Mouse (Mus musculus): Measurements from ENCODE around the gene Usp9x. TPM values are rescaled to one million over a fixed set of nuclear protein-coding genes. Genes with fewer than 3 reads are reported as not detected.

Gene Usp9x
- total RNA-seq, 2 experiments from 2014 or later = 52.8 to 61.0 TPM

DNA sequence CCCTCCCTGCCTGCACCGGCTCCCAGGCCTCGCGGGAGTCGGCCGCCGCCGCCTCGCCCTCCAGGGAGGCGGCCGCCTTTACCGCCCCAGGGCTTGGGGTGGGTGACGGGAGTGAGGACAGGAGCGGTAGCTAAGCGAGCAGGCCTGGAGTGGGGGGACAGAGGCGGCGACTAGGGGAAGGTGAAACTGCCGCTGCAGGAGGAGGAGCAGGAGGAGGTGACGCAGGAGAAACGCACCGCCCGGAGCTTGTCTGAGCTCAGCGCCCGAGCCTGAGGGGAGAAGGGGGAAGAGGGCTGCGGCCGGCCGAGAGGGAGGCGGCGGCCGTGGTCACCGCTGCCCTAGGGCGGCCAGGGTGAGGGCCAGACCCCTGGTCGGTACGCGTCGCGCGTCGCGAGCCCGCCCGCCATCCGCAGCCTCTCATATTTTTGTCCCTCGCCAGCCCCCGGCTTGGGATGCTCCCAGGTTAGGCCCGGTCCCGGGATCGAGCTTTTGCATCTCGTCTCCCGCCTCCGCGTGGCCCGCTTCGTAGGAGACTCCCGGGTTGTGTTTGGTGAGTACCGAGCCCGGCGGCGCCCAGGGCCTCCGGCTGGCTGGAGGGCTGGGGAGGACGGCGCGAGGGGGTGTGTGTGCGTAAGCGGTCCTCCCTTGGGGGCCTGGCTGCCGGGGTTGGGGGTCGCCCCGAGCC, 620 bp downstream of the Usp9x start:
- peak; percentile 67 for ATAC-seq (replicated peaks; ENCODE audit: low FRiP score, poor library complexity, severe bottlenecking)

DNA sequence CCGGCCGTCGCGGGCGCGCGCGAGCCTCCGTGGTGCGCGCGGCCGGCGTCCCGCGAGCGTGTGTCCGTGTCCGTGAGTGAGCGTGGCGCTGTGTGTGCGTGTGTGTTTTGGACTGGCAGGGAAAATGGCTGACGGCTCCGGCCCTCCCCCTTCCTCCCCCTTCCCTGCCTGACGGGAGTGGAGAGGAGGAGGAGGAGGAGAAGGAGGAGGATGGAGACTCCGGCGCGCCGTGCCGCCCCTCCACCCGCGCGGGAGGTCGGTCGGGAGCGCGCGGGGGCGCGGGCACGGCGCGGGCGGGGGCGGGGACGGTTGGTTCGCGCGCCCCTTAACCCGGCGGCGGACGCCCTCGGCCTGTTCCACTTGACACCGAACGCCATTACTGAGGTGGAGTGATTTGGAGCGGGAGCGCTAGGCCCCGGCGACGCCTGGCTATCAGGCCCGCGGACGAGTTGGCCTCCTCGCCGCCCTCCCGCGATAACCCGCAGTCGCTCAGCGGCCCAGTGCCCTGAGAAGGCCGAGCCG, 1.2 kb downstream of the Usp9x start:
- ATAC-seq (replicated peaks; ENCODE audit: low FRiP score, poor library complexity, severe bottlenecking) = peak; percentile 59

DNA sequence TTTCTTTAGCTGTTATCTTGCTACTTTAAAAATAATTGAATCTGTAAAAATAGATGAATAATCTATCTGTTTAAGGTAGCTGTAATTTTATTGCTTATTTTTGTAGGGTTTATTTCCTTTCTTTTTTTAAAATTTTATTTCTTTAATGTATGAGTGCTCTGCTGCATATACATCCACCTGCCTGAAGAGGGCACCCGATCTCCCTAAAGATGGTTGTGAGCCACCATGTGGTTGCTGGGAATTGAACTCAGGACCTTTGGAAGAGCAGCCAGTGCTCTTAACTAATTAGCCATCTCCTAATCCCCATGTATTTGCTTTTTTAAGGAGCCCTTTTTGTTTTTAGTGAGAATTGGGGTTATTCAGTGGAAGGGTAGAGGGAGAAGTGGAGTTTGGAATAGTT, 14.3 kb downstream of the Usp9x start:
- ATAC-seq (replicated peaks; ENCODE audit: low FRiP score, poor library complexity, severe bottlenecking) = no peak

DNA sequence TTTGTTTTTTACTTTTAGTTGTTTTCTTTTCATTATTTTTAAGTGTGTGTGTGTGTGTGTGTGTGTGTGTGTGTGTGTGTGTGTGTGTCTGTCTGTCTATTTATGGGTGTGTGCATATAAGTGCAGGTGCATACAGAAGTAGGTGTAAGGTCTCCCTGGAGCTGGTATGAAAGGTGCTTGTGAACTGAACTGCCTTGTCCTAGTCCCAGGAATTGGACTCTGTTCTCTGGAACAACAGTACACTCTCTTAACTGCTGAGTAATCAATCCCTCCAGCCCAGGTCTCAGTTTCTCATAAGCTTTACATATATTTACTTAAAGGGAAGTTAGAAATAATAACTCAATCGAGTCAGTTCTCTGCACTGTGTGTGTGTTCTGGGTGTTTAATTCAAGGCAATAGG, 25.7 kb downstream of the Usp9x start:
- ATAC-seq (replicated peaks; ENCODE audit: low FRiP score, poor library complexity, severe bottlenecking) = no peak

DNA sequence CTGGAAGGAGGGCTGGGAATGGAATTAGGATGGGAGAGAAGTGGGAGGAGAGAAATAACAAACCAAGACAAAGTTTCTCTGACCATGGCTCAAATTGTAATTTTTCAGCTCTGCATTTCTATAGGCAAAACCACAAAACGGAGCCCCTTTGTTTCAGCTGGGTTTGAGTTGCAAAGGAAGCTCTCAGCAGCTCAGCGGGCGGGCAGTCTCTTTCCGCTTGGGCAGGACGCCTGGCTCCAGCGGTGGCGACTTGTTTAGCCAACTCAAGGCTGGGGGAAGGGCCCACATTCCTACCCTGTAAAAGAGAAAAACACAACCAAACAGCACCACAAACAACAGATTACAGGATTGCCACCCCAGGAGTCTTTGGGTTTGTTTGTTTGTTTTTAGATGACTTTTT, 135.2 kb downstream of the Usp9x start:
- no peak for ATAC-seq (replicated peaks; ENCODE audit: low FRiP score, poor library complexity, severe bottlenecking)

DNA sequence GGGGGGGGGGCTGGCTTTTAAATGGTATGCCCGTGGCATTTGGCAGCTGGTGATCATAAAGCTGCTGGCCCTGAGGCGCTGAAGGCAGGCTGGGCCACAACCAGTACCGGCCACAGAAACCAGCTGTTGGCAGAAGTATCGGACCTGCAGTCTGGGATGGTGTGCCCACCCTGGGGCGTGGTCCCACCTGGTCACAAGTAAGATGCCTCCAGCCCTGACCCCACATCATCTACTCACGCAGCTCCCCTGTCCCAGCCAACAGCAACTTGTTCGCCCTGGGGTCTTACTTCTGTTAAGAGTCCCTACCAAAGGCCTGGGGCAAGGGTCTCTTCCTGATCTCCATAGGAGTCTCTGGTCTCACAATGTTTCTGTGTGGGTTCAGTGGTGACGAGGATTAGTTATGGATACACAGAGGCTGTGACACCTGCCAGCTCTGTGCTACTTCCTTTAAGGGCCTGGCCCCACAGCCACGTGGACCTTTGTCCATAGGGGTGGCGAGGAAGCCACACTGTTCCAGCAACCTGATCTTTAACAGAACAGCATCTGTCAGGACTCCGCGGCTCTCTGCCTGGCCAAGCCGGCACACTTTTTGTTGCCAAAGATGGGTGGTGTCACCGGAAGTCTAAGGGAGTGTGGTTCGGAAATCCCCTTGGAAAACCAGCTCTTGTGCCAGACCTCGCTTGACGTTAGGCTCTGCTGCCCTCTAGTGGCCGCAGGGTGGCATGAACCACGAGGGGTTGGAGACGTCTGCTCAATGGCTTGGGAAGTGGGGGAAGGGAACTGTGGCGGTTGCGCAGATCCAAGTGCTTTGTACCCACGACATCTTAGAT, 136.4 kb downstream of the Usp9x start:
- peak; percentile 97 for ATAC-seq (replicated peaks; ENCODE audit: low FRiP score, poor library complexity, severe bottlenecking)

DNA sequence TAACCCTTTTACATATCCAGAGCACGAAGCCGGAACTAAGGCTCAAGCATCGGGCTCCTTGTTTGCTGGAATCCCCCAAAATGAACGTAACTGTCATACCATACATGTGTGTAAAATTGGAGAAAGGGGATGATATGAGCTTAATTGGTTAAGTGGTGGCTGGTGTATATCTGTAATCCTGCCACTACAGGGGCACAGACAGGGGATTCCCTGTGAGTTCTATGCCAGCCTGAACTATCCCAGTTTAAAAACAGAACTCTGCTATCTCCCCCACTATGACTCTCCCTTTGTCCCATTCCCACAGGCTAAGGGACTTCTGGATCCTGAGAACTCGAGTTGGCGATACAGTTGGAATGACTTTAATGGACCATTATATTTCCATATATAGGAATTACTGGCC, 137.1 kb downstream of the Usp9x start:
- peak; percentile 43; the same call in 1 of the 2 replicates for ATAC-seq (replicated peaks; ENCODE audit: low FRiP score, poor library complexity, severe bottlenecking)

DNA sequence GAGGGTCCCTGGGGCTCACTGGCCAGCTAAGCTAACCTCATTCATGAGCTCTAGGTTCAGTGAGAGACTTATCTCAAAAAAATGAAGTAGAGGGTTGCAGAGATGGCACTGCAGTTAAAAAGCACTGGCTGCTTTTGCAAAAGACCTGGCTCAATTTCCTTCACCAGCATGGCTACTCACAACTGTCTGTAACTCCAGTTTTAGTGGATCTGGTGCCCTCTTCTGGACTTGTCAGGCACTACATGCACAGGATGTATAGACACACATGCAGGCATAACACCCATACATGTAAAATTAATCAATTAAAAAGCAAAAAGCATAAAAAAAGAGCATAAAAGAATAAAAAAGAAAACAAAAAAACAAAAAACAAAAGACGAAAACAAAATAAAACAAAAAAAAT, 143.0 kb downstream of the Usp9x start:
- no peak for ATAC-seq (replicated peaks; ENCODE audit: low FRiP score, poor library complexity, severe bottlenecking)

Other genes starting within 250 kb of the Usp9x start
- gene Ddx3x, start 209.5 kb downstream of the Usp9x start, total RNA-seq (2015; ENCODE audit: low replicate concordance) = 61.2 and 65.3 TPM in 2 replicates
- 87.1 and 90.4 TPM in 2 replicates for gene Ddx3x, start 209.5 kb downstream of the Usp9x start, total RNA-seq (2017; ENCODE audit: low replicate concordance)